Mouse (Mus musculus): ENCODE measurements around the gene Cuedc1. TPM values are rescaled to one million over a fixed set of nuclear protein-coding genes. Genes with fewer than 3 reads are reported as not detected.

Cuedc1 gene
- polyA plus RNA-seq, 1 experiment, result 1.7 TPM

DNA sequence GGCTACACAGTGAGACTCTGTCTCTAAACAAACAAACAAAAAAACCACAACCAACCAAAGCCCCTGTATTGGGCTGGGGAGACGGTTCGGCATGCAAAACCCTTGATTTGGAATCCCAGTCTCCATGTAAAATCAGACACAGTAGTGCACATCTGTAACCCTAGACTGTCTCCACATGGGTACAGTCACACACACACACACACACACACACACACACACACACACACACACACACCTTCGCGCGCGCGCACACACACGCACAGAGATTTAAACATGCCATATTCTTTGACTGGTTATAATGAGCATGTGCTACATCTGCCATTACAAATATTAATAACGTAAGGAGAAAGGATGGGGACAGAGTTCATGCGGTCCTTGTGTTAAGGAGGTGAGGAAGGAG is 142.4 kb downstream of the Cuedc1 start:
- no peak for TF ChIP-seq GATA1 (IDR thresholded peaks at IDR 0.05; ENCODE audit: low read length)

GRCm38 (mm10) chr11:88240736-88241353 is 143.0 kb downstream of the Cuedc1 start:
- TF ChIP-seq GATA1 (IDR thresholded peaks at IDR 0.05; ENCODE audit: low read length), result no peak

GRCm38 (mm10) chr11:88241468-88242301 is 143.8 kb downstream of the Cuedc1 start:
- TF ChIP-seq GATA1 (IDR thresholded peaks at IDR 0.05; ENCODE audit: low read length), result no peak

Other genes starting within 250 kb of the Cuedc1 start
- 4.6 and 6.5 TPM in 2 replicates for gene Mks1, start 244.8 kb upstream of the Cuedc1 start, polyA plus RNA-seq (2012)
- not detected in 2 replicates for gene Epx, start 222.5 kb upstream of the Cuedc1 start, polyA plus RNA-seq (2012)
- gene Olfr462, start 205.8 kb upstream of the Cuedc1 start, polyA plus RNA-seq (2012), result not detected in 2 replicates
- not detected in 2 replicates for gene Olfr463, start 200.7 kb upstream of the Cuedc1 start, polyA plus RNA-seq (2012)
- gene Olfr464, start 177.1 kb upstream of the Cuedc1 start, polyA plus RNA-seq (2012), result not detected in 2 replicates
- gene Dynll2, start 110.5 kb upstream of the Cuedc1 start, polyA plus RNA-seq (2012), result 56.0 and 75.8 TPM in 2 replicates
- 287 and 344 TPM in 2 replicates for gene Srsf1, start 50.7 kb upstream of the Cuedc1 start, polyA plus RNA-seq (2012)
- 8.6 and 11.6 TPM in 2 replicates for gene Vezf1, start 29.8 kb upstream of the Cuedc1 start, polyA plus RNA-seq (2012)
- gene Mrps23, start 106.3 kb downstream of the Cuedc1 start, polyA plus RNA-seq (2012), result 215 and 376 TPM in 2 replicates
- not detected in 2 replicates for gene Ccdc182, start 196.0 kb downstream of the Cuedc1 start, polyA plus RNA-seq (2012)